Mouse (Mus musculus): Measurements from ENCODE around the gene Prr7.

Gene Prr7

GRCm38 (mm10) chr13:55508531-55508930 lies 44.5 kb downstream of the Prr7 start:
- no peak for DNase-seq (ENCODE audit: low spot score)

GRCm38 (mm10) chr13:55510332-55510667 lies 46.2 kb downstream of the Prr7 start:
- DNase-seq (ENCODE audit: low spot score): no peak

DNA sequence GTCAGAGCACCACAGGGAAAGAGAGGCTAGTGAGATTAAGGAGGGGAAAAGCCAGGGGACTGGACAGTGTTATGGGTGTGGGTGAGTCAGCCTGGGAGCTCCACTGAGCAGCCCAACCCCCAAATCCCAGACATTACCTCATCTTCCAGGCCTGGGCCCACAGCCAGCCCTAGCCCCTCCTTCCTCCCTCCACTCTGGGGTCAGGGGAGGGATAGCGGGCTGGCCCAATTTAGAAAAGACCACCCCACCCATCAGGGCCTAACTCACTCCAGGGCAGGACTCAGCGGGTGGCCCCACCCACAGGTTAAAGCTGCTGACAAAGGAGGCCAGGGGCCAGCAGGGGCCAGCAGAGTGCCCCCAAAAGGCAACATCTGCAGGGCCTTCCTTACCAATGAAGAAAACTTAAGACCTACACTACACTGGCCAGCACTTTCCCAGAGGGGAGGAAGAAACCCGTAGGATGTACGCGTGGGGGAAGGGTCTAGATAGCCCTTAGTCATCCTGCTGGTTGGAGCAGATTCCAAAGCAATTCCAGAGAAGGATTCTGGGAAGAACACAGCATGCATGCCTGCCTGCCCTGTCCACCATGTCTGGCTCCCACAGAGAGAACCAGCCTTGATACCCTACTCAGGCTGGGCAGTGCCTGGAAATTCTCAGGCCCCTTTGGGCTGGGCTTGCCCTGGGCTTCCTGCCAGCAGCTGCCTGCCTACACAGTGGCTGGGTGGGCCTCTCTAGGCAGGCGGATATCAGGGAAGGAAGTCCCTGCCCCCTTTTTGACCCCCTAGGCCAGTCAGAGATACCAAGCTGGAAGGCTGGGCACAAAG lies 46.8 kb downstream of the Prr7 start:
- DNase-seq (ENCODE audit: low spot score): peak; percentile 92

GRCm38 (mm10) chr13:55511492-55511861 lies 47.4 kb downstream of the Prr7 start:
- DNase-seq (ENCODE audit: low spot score): no peak

DNA sequence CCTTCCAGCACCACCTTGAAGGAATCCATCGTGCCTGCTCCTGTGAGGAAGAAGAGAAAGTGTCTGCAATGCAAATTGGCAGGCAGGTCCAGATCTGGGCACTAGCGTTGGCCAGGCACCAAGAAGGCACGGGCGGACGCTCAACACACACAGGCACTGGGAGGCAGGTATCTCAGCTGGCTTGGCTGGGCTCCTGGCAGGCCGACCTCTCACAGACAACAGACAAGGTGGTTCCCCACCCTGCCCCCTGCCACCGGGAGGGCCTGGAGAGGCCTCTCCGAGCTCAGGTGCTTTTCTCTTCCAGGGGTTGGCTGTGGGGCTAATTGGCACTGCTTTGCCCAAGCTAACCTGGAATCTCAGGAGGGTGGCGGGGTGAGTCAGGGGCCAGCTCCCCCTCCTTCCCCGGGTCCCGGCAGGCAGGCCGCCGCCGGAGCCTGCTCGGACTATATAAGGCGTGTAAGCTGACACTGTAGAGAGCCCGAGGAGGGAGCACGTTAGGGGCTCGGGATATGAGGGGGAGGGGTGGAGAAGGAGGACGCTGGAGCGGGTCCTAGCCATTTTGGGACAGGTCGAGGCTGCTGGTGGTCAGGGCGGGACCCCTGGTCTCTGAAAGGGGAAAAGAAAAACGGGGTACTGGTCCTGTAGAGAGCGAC lies 48.4 kb downstream of the Prr7 start:
- DNase-seq (ENCODE audit: low spot score): peak; percentile 68

GRCm38 (mm10) chr13:55513111-55513748 lies 49.2 kb downstream of the Prr7 start, which contains the start of gene Pdlim7:
Gene Pdlim7, minus strand, starts transcription at chr13:55513676.
- peak; percentile 97 for DNase-seq (ENCODE audit: low spot score)

- DNase-seq (ENCODE audit: low spot score): no peak
These were observed 49.8 kb downstream of the Prr7 start for GRCm38 (mm10) chr13:55513828-55514227.

- peak; percentile 86 for DNase-seq (ENCODE audit: low spot score)
These were observed 52.9 kb downstream of the Prr7 start for GRCm38 (mm10) chr13:55516955-55517354.

DNA sequence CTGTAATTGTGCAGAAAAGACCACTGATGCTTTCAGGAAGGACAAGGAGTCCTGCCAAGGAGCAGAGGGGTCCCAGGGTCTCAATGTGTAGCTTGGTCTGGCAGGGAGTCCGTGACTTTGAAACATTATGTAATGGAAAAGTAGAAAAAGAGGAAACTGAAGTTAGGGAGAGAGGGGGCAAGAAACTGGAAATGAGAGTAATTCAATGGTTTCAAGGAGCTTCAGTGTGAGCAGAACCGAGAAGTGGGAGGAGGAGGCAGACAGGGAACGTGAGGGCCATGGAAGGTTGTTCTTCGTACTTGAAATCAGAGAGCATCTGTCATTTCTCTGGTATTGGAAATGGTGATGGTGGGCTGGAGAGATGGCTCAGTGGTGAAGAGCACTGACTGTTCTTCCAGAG lies 55.5 kb downstream of the Prr7 start:
- DNase-seq (ENCODE audit: low spot score): no peak

DNA sequence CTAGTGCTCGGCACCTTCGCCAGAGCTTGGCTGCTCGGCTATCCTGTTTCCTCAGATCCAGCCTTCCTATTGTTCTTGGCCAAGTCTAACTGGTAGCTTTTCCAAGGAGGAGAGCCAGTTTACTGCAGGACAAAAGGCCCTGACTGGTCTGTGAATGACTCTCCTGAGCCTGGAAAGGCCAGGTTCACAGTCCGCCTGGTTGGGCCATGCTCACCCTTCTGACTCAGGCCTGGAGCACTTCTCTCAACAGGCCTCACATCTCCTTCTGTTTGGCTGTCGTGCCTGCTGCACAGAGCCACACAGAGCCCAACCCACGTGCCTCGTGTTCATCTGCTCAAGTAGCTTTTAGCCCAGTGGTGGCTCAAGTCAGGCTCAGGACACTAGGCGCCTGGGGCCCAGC lies 58.7 kb downstream of the Prr7 start:
- no peak for DNase-seq (ENCODE audit: low spot score)
